Mouse (Mus musculus): Measurements from ENCODE around the gene Gm9918. TPM values are rescaled to one million over a fixed set of nuclear protein-coding genes. Genes with fewer than 3 reads are reported as not detected.
"Not testable (repeated sequence)": the region's sequence is repeated elsewhere in the genome, so short reads cannot be mapped to it uniquely, and the experiment has no call there.

Gm9918 gene
- total RNA-seq (2021), result not detected
- long read RNA-seq, experiment 1, result 0 reads
- long read RNA-seq, experiment 2, result 0 reads

DNA sequence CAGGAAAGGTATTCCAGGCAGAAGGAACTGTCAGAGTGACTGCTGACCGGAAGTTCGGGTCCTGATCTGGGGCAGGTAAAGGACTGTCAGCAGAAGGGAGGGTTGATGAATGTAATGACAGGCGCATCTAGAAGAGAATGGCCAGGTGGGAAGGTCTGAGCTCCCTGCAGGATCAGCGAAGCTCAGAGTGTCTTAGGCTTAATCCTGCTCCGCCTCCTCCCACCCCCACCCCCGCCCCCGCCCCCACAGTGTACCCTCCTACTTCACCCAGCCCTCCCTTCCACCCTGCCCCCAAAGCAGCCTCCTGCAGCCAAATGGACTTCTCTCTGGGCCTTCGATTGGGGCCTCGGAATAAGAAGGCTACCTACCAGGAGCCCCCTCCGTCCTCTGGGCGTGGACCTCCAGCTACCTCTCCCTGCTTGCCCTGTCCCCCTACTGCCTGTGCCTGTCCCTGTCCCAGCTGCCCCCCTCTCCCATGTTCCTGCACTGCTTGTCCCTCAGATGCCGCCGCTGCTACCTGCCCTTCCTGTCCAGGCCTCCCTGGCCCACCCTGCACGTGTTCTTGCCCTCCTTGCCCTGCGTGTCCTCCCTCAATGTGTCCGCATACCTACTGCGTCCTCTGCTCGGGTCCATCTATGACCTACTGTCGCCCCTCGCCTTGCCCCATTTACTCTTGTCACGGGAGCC, at the start of gene Gm9918:
Gene Gm9918, plus strand, starts transcription at position 290 of the 687 bp plus-strand sequence.
- Histone ChIP-seq H3K4me3 (no peak within 1 kb of the TSS), H3K27ac (no peak within 1 kb of the TSS)
- intact Hi-C loops (cut with DNase I), result no loop called here
- TF ChIP-seq CTCF (IDR thresholded peaks at IDR 0.05), result no peak
- no peak for DNase-seq (ENCODE audit: extremely low spot score in 1 of 2, low spot score in 2 of 2)

DNA sequence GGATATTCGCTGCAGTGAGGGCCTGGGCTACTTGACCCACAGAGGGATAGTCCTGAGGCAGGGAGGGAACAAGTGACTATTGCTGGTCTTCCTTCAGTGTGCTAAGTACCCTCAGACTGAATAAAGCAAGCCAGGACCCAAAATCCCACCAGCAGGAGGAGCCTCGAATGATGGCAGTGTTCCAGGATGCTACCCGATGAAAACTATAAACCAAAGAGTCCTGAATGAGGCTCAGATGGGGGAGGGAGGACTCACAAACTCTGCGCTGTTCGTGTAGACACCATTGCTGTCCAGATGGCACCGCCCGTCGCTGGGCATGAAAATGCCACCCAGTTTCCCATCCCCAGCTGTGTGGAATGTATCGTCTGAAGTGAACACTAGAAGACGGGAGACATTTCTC, 48.0 kb upstream of the Gm9918 start:
- Histone ChIP-seq H3K27ac (no peak overlapping the region), H3K4me3 (no peak overlapping the region)
- no peak; the same call in 1 of the 2 replicates for TF ChIP-seq CTCF (IDR thresholded peaks at IDR 0.05)
- intact Hi-C loops (cut with DNase I), result loop anchor here (5.0 kb wide), 1 partner anchor 120 kb away; the partner anchor contains the start of gene Tns2
- DNase-seq (ENCODE audit: extremely low spot score in 1 of 2, low spot score in 2 of 2), result no peak

DNA sequence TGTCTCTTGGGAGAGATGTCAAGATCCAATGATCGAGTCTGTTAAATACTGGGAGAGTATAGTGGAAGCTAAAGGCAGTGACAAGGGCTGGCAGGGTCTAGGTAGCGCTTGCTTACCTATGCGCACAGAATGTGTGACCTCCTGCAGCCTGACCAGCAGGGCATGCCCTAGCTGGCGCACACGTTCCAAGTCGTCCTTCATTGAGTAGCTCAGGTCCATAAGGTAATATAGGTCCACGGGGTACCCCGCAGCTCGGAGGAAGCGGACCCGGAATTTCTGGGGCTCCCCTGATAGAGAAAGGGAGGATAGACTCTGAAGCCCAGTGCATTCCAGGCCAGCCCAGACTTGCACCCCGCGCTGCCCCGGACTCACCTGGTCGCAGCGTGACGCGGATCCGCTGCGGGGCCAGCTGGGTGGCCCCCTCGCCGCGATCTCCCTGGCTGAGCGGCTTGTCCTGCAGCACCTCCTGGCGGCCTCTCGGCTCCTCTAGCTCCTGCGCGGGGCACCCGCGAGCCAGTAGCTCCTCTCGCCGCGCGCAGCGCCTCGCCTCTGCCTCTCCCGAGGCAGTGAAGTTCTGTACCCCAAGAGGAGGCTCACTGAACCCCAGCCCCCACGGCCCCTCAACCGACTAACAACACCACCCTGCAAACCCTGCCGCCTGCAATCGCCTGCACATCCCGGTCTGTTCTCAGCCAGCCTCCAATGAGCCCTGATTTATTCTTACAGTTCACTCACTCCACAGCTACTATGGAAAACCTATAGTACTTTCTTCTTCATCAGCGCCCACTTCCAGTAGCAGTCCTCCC, 46.0 kb upstream of the Gm9918 start:
- DNase-seq (ENCODE audit: extremely low spot score in 1 of 2, low spot score in 2 of 2), result peak; percentile 79 to 83
- peak; percentile 94 for TF ChIP-seq CTCF (IDR thresholded peaks at IDR 0.05)
- intact Hi-C loops (cut with DNase I), result loop anchor here (1.0 to 5.0 kb wide), 2 partner anchors 46 to 122 kb away; partner anchors contain the start of gene Tns2
- peak overlapping the region; percentile 35 for H3K4me3 ChIP-seq
- H3K27ac ChIP-seq, result no peak overlapping the region

DNA sequence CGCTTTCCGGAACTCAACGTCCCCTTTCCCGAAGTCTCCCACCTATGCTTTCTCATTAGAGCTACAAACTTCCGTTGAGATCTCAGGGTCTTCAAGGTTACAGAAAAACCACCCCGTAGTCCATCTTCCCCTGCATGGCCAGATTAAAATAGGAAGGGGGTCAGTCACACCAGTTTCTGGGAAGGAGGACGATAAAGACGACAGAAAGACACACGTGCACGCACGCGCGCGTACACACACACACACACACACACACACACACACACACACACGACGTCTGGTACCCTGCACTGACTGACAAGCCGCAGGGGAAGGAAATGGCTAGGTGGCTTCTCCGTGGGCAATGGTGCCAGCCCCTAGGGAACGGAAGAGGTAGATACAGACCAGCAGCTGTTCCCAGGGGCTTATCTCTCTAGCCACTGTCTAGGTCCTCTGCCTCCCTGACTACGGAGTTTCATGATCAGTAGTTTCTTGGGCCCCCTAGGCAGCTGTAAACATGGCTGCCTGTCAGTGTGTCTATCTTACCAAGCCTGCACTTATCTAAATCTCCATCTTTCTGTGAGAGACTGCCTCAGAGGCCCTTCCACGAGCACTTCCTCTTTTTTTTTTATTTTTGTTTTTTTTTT, 45.3 kb upstream of the Gm9918 start:
- Histone ChIP-seq H3K4me3 (peak overlapping the region; percentile 35), H3K27ac (no peak overlapping the region)
- no peak for DNase-seq (ENCODE audit: extremely low spot score in 1 of 2, low spot score in 2 of 2)
- TF ChIP-seq CTCF (IDR thresholded peaks at IDR 0.05), result no peak
- intact Hi-C loops (cut with DNase I), result loop anchor here (1.0 to 5.0 kb wide), 2 partner anchors 47 to 123 kb away; partner anchors contain the start of gene Tns2

DNA sequence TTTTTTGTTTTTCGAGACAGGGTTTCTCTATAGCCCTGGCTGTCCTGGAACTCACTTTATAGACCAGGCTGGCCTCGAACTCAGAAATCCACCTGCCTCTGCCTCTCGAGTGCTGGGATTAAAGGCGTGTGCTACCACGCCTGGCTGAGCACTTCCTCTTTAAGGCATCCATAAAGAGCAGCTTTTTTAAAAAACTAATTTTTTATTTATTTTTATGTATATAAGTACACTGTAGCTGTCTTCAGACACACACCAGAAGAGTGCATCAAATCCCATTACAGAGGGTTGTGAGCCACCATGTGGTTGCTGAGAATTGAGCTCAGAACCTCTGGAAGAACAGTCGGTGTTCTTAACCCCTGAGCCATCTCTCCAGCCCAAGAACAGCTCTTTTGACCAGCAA, 44.7 kb upstream of the Gm9918 start:
- intact Hi-C loops (cut with DNase I); H3K27ac ChIP-seq; DNase-seq (ENCODE audit: extremely low spot score in 1 of 2, low spot score in 2 of 2); H3K4me3 ChIP-seq: not testable (repeated sequence)

DNA sequence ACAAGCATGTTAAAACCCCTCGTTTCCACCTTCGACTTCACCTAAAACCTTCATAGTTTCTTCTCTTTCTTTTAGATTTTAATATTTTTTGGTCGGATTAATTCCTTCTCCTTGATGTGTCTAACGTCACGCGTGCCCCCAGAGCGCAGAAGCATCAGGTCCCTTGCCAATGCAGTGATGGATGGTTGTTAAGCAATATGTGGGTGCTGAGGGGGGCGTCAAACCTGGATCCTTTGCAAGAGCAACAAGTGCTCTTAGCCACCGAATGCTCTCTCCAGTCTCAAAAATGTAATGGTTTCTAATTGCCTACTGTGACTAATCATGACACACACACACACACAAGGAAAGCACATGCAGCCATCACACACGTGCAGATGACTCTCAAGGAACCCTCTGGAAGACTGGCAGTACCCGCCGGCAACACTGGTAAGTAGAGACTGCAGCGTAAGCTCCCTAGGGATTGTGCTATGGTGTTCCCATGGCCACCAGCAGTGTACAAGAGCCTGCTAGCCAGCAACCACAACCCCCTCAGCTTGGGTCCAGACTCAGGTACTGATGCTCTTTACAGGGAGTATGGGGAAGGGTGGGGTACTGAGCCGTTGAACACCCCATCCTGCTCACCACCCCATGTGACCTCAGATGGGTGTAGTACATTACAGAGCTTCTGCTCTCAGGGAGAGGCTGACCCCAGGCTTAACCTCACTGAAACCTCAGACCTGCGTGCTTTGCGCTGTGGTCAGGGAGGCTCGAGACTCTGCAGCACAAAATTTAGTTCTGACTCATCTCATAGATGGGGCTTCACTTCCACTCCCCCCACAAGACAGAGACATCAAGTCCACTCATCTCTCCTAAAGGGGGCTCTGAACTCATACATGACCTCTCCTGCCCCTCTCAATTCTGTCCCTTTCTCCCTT, 39.7 kb upstream of the Gm9918 start:
- no peak overlapping the region for H3K27ac ChIP-seq
- DNase-seq (ENCODE audit: extremely low spot score in 1 of 2, low spot score in 2 of 2), result no peak
- H3K4me3 ChIP-seq, result no peak overlapping the region
- intact Hi-C loops (cut with DNase I), result no loop called here
- no peak for TF ChIP-seq CTCF (IDR thresholded peaks at IDR 0.05)

DNA sequence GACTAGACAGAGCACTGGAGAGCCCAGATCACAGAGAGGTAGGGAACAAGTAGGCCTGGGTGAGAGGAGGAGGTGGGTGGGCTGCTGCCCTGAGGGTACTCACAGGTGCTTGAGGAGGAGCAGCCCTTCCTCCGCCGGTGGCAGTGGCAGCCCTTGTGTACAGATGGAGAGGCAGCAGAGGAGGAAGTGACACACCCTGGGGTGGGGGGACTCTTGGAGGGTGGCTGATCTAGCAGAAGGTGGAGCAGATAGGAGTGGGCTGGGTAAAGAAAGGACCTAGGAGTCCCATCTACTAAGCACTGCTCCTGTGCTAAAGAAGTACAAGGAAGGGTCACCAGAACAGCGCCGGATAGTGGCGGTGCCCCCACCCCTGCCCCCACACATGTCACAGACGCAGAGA, 38.6 kb upstream of the Gm9918 start, which contains the start of gene Itgb7:
Gene Itgb7, minus strand, starts transcription at position 197 of the 400 bp plus-strand sequence.
- intact Hi-C loops (cut with DNase I), result no loop called here
- Histone ChIP-seq H3K27ac (no peak within 1 kb of the TSS), H3K4me3 (no peak within 1 kb of the TSS)
- DNase-seq (ENCODE audit: extremely low spot score in 1 of 2, low spot score in 2 of 2), result no peak
- TF ChIP-seq CTCF (IDR thresholded peaks at IDR 0.05), result no peak

DNA sequence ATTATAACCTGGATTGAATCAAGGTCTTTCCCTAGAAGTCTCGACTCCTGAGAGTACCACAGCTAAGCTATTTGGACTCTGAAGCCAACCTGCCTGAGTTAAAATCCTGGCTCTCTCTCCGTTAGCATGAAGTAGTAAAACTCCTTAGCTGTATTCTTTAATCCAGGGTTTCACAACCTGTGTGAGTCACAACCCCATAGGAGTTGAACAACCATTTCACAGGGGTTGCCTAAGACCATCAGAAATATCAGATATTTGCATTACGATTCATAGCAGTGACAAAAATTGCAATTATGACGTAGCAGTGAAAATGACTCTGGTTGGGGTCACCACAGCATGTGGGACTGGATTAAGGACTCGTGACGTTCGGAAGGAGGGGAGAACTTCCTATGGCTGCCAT, 37.6 kb upstream of the Gm9918 start:
- no peak for DNase-seq (ENCODE audit: extremely low spot score in 1 of 2, low spot score in 2 of 2)
- Histone ChIP-seq H3K4me3 (no peak overlapping the region), H3K27ac (no peak overlapping the region)
- no peak for TF ChIP-seq CTCF (IDR thresholded peaks at IDR 0.05)
- intact Hi-C loops (cut with DNase I), result no loop called here

DNA sequence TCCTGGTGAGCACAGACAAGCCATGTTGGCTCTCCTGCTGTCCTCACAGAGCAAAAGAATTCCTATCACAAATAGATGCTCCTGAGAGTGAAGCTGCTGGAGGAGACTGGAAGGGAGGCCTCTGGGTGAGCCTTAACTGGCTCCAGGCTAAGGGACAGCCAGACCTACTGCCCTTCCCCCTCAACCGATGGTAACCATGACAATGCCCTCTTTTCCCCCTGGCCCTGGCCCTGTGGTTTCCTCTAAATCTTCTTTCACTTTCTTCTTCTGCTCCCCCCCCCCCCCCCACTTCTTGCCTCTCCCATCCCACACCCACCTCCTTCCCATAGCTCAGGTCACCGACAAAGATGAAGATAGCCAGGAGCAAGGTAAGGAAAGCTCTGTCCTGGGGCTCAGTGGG, 36.5 kb upstream of the Gm9918 start:
- TF ChIP-seq CTCF (IDR thresholded peaks at IDR 0.05), result no peak
- DNase-seq (ENCODE audit: extremely low spot score in 1 of 2, low spot score in 2 of 2), result no peak
- intact Hi-C loops (cut with DNase I), result no loop called here
- Histone ChIP-seq H3K4me3 (no peak overlapping the region), H3K27ac (no peak overlapping the region)

DNA sequence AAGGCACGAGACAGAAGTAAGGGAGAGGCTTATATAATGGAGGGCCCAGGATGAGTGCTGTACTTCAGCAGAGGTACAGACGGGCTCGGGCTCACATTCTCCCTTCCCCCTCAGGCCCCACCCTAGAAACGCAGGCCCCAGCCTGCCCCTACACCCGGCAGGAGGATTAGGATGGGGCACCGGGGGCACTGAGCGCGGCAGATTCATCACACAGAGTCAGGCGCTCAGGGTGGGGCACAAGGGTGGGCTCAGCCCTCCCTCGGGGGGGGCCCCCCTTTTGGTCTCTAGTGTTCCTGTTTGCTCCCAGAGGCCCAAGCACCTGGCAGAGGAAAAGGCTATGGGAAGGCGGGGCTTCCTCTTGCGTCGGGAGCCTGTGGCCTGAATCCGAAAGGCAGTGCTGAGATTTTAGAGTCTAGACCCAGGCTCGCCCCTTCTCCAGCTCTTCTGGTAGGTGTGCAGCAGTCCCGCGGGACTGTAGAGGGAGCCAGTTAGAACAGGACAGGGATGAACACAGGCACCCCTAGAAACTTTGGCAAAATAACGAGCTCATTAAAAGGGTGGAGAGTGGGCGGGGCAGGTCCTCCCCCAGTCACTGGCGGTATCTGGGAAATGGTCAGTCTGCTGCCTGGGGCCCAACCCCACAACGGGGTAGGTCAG, 34.9 kb upstream of the Gm9918 start:
- no peak for DNase-seq (ENCODE audit: extremely low spot score in 1 of 2, low spot score in 2 of 2)
- no peak overlapping the region for H3K4me3 ChIP-seq
- intact Hi-C loops (cut with DNase I), result no loop called here
- no peak; the same call in 1 of the 2 replicates for TF ChIP-seq CTCF (IDR thresholded peaks at IDR 0.05)
- no peak overlapping the region for H3K27ac ChIP-seq

Data from left cerebral cortex, adult 2 months (tissue).